In the genomic region with DNA sequence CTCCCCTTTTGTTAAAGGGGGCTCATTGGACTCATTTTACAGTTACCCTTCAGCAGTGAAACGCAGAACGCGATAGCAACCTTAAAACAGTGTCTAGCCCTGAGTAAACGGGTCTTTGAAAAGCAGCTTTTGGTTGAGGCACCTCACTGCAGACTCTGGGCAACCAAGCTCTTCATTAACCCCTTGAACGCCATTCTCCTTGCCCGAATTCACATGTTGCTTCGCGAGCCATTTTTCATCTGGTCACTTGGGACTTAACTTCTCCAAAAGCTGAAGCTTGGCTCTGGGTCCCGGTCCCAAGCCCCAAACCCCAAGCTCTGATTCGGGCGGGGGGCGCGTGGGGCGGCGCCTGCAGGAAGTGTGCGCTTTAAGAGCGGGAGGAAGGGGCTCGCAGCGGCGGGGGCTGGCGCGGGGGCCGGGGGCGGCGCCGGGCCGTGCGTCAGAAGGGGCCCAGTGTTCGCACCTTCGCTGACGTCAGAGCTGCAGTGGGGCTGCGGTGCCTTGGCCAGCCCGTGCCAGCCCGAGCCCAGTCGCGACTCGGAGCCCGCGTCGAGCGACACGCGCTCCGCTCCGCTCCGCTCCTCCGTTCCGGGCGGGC, we compare ENCODE assay signal across 9 mouse cellular contexts. TPM values are rescaled to one million over a fixed set of nuclear protein-coding genes. Genes with fewer than 3 reads are reported as not detected.
DNase-seq lines count a peak whose midpoint lies in the region; ATAC-seq lines count a peak whose summit lies in the region.
"Had no signal": no experiment of that assay in that cellular context is flagged by ENCODE, and none has a peak within 500 bp of the region (broad histone marks: within the 10 kb centered on the region; RNA-seq: fewer than 3 reads in every experiment).

A gene (plus strand): TSS at position 525 of the 598 bp plus-strand sequence.

- H3K9ac ChIP-seq in heart, embryonic 11.5 days (ENCODE audit: low read depth, low read length): peak within 1 kb of the TSS; percentile 83
- H3K9ac ChIP-seq in hindbrain, embryonic 16.5 days (ENCODE audit: low read depth, low read length): peak within 1 kb of the TSS; percentile 79
- H3K9ac ChIP-seq in liver, embryonic 15.5 days: no peak within 1 kb of the TSS

- no peaks in the 10 kb centered on the region for H3K36me3 ChIP-seq in heart, embryonic 11.5 days (ENCODE audit: control insufficient read depth, insufficient read depth, low read length)
- no peaks in the 10 kb centered on the region for H3K36me3 ChIP-seq in hindbrain, embryonic 16.5 days (ENCODE audit: control insufficient read depth, insufficient read depth, low read length)
- no peaks in the 10 kb centered on the region for H3K36me3 ChIP-seq in liver, embryonic 15.5 days (replicated peaks)

- H3K27ac ChIP-seq in heart, embryonic 11.5 days (ENCODE audit: low read depth, low read length): peak within 1 kb of the TSS; percentile 78
- H3K27ac ChIP-seq in hindbrain, embryonic 16.5 days (ENCODE audit: low read depth, low read length): peak within 1 kb of the TSS; percentile 80
- H3K27ac ChIP-seq in liver, embryonic 15.5 days (replicated peaks): no peak within 1 kb of the TSS

- no peaks in the 10 kb centered on the region for H3K4me1 ChIP-seq in heart, embryonic 11.5 days (ENCODE audit: control insufficient read depth, insufficient read depth, low read length)
- H3K4me1 ChIP-seq in hindbrain, embryonic 16.5 days (ENCODE audit: control insufficient read depth, insufficient read depth, low read depth, low read length): no peaks in the 10 kb centered on the region; the same call in 1 of the 2 replicates
- H3K4me1 ChIP-seq in liver, embryonic 15.5 days (replicated peaks): no peaks in the 10 kb centered on the region; the same call in 1 of the 2 replicates

- ATAC-seq in heart, embryonic 11.5 days (replicated peaks; ENCODE audit: insufficient number of reproducible peaks, low FRiP score, low TSS enrichment): peak; percentile 89
- peak; percentile 96 for ATAC-seq in hindbrain, embryonic 16.5 days
- no peak; the same call in 1 of the 2 replicates for ATAC-seq in liver, embryonic 15.5 days (ENCODE audit: insufficient read depth)
- ATAC-seq: Patski had no signal

- H3K4me3 ChIP-seq in heart, embryonic 11.5 days (ENCODE audit: low read depth, low read length): peak within 1 kb of the TSS; percentile 64
- H3K4me3 ChIP-seq in hindbrain, embryonic 16.5 days (ENCODE audit: low read length): peak within 1 kb of the TSS; percentile 63
- H3K4me3 ChIP-seq in liver, embryonic 15.5 days (replicated peaks): peak within 1 kb of the TSS; percentile 45

- peaks cover 45% of the 10 kb centered on the region for H3K27me3 ChIP-seq in heart, embryonic 11.5 days (ENCODE audit: control insufficient read depth, insufficient read depth, low read length)
- H3K27me3 ChIP-seq in hindbrain, embryonic 16.5 days (replicated peaks; ENCODE audit: control insufficient read depth, insufficient read depth, low read length): peaks cover 34% of the 10 kb centered on the region
- peaks cover 91% of the 10 kb centered on the region for H3K27me3 ChIP-seq in liver, embryonic 15.5 days

- H3K4me2 ChIP-seq in heart, embryonic 11.5 days: peak within 1 kb of the TSS; percentile 70
- peak within 1 kb of the TSS; percentile 64 for H3K4me2 ChIP-seq in hindbrain, embryonic 16.5 days (ENCODE audit: low read length)
- H3K4me2 ChIP-seq in liver, embryonic 15.5 days: peak within 1 kb of the TSS; percentile 61

- DNase-seq in heart, adult 11 months: no peak
- DNase-seq in ES-CJ7 (ENCODE audit: low read depth, low spot score): peak; percentile 66
- peak; percentile 83 for DNase-seq in embryo, embryonic 11 days
- no peak for DNase-seq in ovary, adult 18-20 months (ENCODE audit: low spot score)
- DNase-seq in urinary bladder, postnatal 10 days (ENCODE audit: low spot score): no peak

- WGBS in heart, embryonic 11.5 days (ENCODE audit: insufficient replicate concordance): under 1% methylated on average over 28 of the region's 49 CpGs
- under 1% methylated on average over 40 of the region's 49 CpGs for WGBS in hindbrain, embryonic 16.5 days
- WGBS in liver, embryonic 15.5 days (ENCODE audit: insufficient replicate concordance): under 1% methylated on average over 49 of the region's 49 CpGs

- no peaks in the 10 kb centered on the region for H3K9me3 ChIP-seq in heart, embryonic 11.5 days (replicated peaks; ENCODE audit: control insufficient read depth, low read length)
- no peaks in the 10 kb centered on the region for H3K9me3 ChIP-seq in hindbrain, embryonic 16.5 days (ENCODE audit: control insufficient read depth, low read length)
- H3K9me3 ChIP-seq in liver, embryonic 15.5 days (replicated peaks): no peaks in the 10 kb centered on the region

RNA-seq across cellular contexts. Expression of the gene that starts here (rescaled TPM):
- polyA plus RNA-seq in heart, embryonic 11.5 days (2014; fragmentation: Nextera tagmentation; extraction: Ambion mirVana): 5.0 and 9.8 TPM in 2 replicates
- 28.7 and 36.3 TPM in 2 replicates for polyA plus RNA-seq in hindbrain, embryonic 16.5 days (2015; fragmentation: Nextera tagmentation; extraction: Ambion mirVana)
- 0.64 and 1.0 TPM in 2 replicates for polyA plus RNA-seq in liver, embryonic 15.5 days (2015; fragmentation: Nextera tagmentation; extraction: Ambion mirVana)
- polyA plus RNA-seq: Patski had no signal

Comparison
In these comparisons a context has a peak if more than half of its experiments do, and no peak if none do; other contexts are left out.
1. DNase-seq: peak in ES-CJ7 (single experiment) and embryo, embryonic 11 days (single experiment); none in heart, adult 11 months (single experiment), ovary, adult 18-20 months (single experiment) and urinary bladder, postnatal 10 days (single experiment).
2. Peak in every context shown above with its lines, with median percentiles within 50 percentile points of each other: H3K4me2 ChIP-seq and H3K4me3 ChIP-seq.